Mouse (Mus musculus) limb, embryonic 14.5 days (tissue): ENCODE measurements at regions not wholly inside any gene's neighbourhood (a gene's known extent, or its start where the extent isn't known, plus 50 kb on each side); places are given as distances from the start of the nearest gene placed in this dataset.

Source experiments
- ATAC-seq: fragments of 200-750 bp; cut with Nextera tagmentation; 2 replicates; pipeline ENCODE4 v1.8.0; 2017; ENCODE audit warnings: low read depth, moderate number of reproducible peaks, moderate TSS enrichment; ENCODE audit not compliant: low FRiP score
- DNase-seq: peaks from one replicate; pipeline ENCODE4 v3.0.0-alpha.2; 2015; ENCODE audit warnings: low spot score
- H3K27ac ChIP-seq: fragments of 300-500 bp; sonication (generic); replicated peaks from 2 replicates; pipeline ENCODE4 v1.5.1; 2014; ENCODE audit warnings: low read depth, mild to moderate bottlenecking, low read length, moderate library complexity, mixed read lengths
- H3K27me3 ChIP-seq: fragments of 300-500 bp; sonication (generic); 2 replicates; pipeline ENCODE4 v1.6.1; 2014; ENCODE audit warnings: low read length, mixed read lengths; ENCODE audit not compliant: control insufficient read depth, insufficient read depth
- H3K36me3 ChIP-seq: fragments of 300-500 bp; sonication (generic); 2 replicates; pipeline ENCODE4 v1.6.1; 2014; ENCODE audit warnings: mild to moderate bottlenecking, low read length, moderate library complexity, mixed read lengths; ENCODE audit not compliant: control insufficient read depth, insufficient read depth
- H3K4me1 ChIP-seq: fragments of 300-500 bp; sonication (generic); 2 replicates; pipeline ENCODE4 v1.6.1; 2014; ENCODE audit warnings: antibody characterized with exemption, low read length, mixed read lengths; ENCODE audit not compliant: control insufficient read depth, insufficient read depth
- H3K4me2 ChIP-seq: fragments of 300-500 bp; sonication (generic); replicated peaks from 2 replicates; pipeline ENCODE4 v1.6.1; 2014; ENCODE audit warnings: low read depth, mild to moderate bottlenecking, low read length, moderate library complexity; ENCODE audit not compliant: severe bottlenecking
- H3K4me3 ChIP-seq: fragments of 300-500 bp; sonication (generic); replicated peaks from 2 replicates; pipeline ENCODE4 v1.5.1; 2014; ENCODE audit warnings: low read length
- H3K9ac ChIP-seq: fragments of 300-500 bp; sonication (generic); 2 replicates; pipeline ENCODE4 v1.6.1; 2014; ENCODE audit warnings: mild to moderate bottlenecking, low read depth, low read length, moderate library complexity; ENCODE audit not compliant: severe bottlenecking
- H3K9me3 ChIP-seq: fragments of 300-500 bp; sonication (generic); 2 replicates; pipeline ENCODE4 v1.6.1; 2016; ENCODE audit warnings: low read length; ENCODE audit not compliant: control insufficient read depth
- POLR2A ChIP-seq: fragments of 200-500 bp; IDR thresholded peaks from 2 replicates; pipeline ENCODE4 v1.8.0; 2012; ENCODE audit warnings: inconsistent platforms, mild to moderate bottlenecking, moderate library complexity, borderline replicate concordance; ENCODE audit not compliant: insufficient read depth, insufficient read length; ENCODE audit errors: extremely low read depth
- WGBS: fragments of 180-500 bp; shearing (Covaris S2); extraction: QIAGEN DNeasy Blood & Tissue Kit; methylation state at CpG from one replicate; pipeline ENCODE4 v1.1.7; 2014; 5-methylcytosine and 5-hydroxymethylcytosine counted together

DNA sequence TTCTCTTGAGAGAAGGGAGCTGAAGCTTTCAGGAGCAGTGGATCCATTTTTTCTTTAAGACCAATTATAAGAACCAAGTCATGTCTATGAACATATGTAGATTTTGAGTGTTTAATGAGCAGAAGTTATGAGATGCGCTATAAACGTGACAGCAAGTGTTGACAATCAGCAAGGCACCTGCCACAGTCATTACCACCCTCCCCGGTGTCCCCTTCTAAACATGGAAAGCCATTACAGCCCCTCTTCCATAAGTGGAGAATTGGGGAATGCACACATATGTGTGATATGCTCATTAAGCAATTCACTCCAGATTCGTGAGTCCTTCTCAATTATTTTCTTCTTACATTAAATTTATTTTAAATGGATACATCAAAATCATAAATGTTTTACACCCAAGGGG lies 362.4 kb downstream of the 1700129C05Rik start:
- 0 out of 2 replicates have a peak, but pooled peaks cover 4% of the 10 kb centered on the region for H3K4me1 ChIP-seq
- no peak overlapping the region for H3K9ac ChIP-seq
- 78% methylated on average over 4 of the region's 4 CpGs for WGBS
- H3K4me3 ChIP-seq, result no peak overlapping the region
- ATAC-seq, result no peak
- no peaks in the 10 kb centered on the region for H3K36me3 ChIP-seq
- H3K27me3 ChIP-seq, result no peaks in the 10 kb centered on the region
- H3K9me3 ChIP-seq, result no peaks in the 10 kb centered on the region
- DNase-seq, result no peak
- no peak overlapping the region for H3K4me2 ChIP-seq
- H3K27ac ChIP-seq, result no peak overlapping the region
- TF ChIP-seq POLR2A, result no peak

DNA sequence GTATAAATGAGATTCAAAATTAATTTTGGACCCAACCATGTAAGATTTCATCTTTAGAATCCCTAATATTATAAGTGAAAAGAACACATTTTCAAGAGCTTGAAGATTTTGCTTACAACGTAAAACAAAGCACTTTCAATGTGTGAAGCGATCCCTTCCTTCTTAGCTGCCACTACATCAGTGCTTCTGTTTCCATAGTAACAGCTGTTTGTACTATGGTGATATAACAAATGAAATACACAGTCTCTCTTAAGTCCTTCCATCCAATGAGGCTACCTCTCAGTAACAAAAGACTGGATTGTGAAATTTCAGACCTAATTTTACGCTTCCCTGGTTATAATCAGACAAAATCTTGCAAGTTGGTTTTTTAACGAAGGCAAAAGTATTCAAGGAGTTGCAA lies 364.0 kb downstream of the 1700129C05Rik start:
- ATAC-seq, result no peak
- 75% methylated on average over 4 of the region's 4 CpGs for WGBS
- H3K27me3 ChIP-seq, result no peaks in the 10 kb centered on the region
- no peak overlapping the region for H3K4me3 ChIP-seq
- DNase-seq, result peak; percentile 10
- H3K4me2 ChIP-seq, result no peak overlapping the region
- no peaks in the 10 kb centered on the region for H3K36me3 ChIP-seq
- H3K4me1 ChIP-seq, result 0 out of 2 replicates have a peak, but pooled peaks cover 4% of the 10 kb centered on the region
- no peak overlapping the region for H3K27ac ChIP-seq
- H3K9ac ChIP-seq, result no peak overlapping the region
- no peaks in the 10 kb centered on the region for H3K9me3 ChIP-seq
- TF ChIP-seq POLR2A, result no peak

DNA sequence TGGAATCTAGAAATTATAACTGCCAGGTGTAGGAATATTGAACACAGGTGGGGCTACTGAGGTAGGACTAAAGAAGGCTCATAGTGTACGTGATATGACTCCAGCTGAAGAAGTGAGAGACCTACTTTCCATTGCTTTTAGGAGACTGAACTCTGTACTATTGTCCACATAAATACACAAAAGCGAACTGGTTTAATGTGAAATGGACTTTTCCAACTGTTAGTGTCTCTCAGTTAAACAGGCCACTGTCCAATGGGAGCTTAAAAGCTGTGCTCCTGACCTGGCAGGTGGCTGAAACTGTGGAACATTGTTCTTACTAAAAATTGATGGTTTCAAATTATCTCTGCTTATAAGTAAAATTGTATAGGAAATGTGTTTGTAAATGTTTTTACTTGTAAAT lies 381.4 kb downstream of the 1700129C05Rik start:
- WGBS, result 70% methylated on average over 2 of the region's 2 CpGs
- no peak overlapping the region for H3K9ac ChIP-seq
- no peaks in the 10 kb centered on the region for H3K36me3 ChIP-seq
- ATAC-seq, result no peak
- H3K27me3 ChIP-seq, result no peaks in the 10 kb centered on the region
- no peak overlapping the region for H3K27ac ChIP-seq
- no peak for TF ChIP-seq POLR2A
- no peak overlapping the region for H3K4me3 ChIP-seq
- H3K4me1 ChIP-seq, result no peaks in the 10 kb centered on the region
- H3K4me2 ChIP-seq, result no peak overlapping the region
- no peak for DNase-seq
- H3K9me3 ChIP-seq, result no peaks in the 10 kb centered on the region

GRCm38 (mm10) chr14:58759759-58760158 lies 382.9 kb downstream of the 1700129C05Rik start:
- Histone ChIP-seq H3K4me3 (no peak overlapping the region), H3K36me3 (no peaks in the 10 kb centered on the region), H3K9ac (no peak overlapping the region), H3K4me2 (no peak overlapping the region), H3K9me3 (no peaks in the 10 kb centered on the region), H3K4me1 (no peaks in the 10 kb centered on the region), H3K27ac (no peak overlapping the region), H3K27me3 (no peaks in the 10 kb centered on the region)
- 84% methylated on average over 4 of the region's 4 CpGs for WGBS
- TF ChIP-seq POLR2A, result no peak
- ATAC-seq (no peak), DNase-seq (no peak)

DNA sequence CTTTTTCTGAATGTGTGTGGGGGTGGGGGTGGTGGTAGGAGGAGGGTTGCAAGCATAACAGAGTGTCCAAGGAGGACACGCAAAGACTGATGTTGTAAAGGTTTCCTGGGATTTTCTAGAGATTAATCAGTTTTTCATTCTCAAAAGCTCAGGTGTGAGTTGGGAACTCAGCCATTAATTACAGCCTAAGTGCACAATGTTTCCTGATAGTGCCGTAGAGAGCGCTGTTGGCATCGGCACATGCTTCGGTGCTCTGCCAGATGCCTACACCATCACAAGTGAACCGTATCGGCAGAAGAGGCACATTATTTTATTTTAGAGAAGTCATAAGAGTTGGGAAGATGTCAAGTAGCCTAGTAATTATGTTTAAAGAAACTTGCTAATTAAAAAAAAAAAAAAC lies 388.9 kb downstream of the 1700129C05Rik start:
- H3K27me3 ChIP-seq, result no peaks in the 10 kb centered on the region
- no peak overlapping the region for H3K4me3 ChIP-seq
- no peaks in the 10 kb centered on the region for H3K4me1 ChIP-seq
- H3K27ac ChIP-seq, result no peak overlapping the region
- H3K4me2 ChIP-seq, result no peak overlapping the region
- no peak for ATAC-seq
- no peaks in the 10 kb centered on the region for H3K9me3 ChIP-seq
- DNase-seq, result no peak
- WGBS, result 87% methylated on average over 7 of the region's 7 CpGs
- no peak for TF ChIP-seq POLR2A
- H3K9ac ChIP-seq, result no peak overlapping the region
- H3K36me3 ChIP-seq, result no peaks in the 10 kb centered on the region

- Histone ChIP-seq H3K36me3 (no peaks in the 10 kb centered on the region), H3K9me3 (no peaks in the 10 kb centered on the region), H3K4me1 (no peaks in the 10 kb centered on the region), H3K27ac (no peak overlapping the region), H3K4me3 (no peak overlapping the region), H3K4me2 (no peak overlapping the region), H3K27me3 (no peaks in the 10 kb centered on the region), H3K9ac (no peak overlapping the region)
- no peak for DNase-seq
- TF ChIP-seq POLR2A, result no peak
- whole genome bisulfite sequencing, result 79% methylated on average over 1 of the region's 1 CpGs
- no peak for ATAC-seq
These were observed 389.6 kb downstream of the 1700129C05Rik start for GRCm38 (mm10) chr14:58753136-58753535.
